Mouse (Mus musculus) heart, embryonic 13.5 days (tissue): ENCODE measurements around the gene Golga7b. TPM values are rescaled to one million over a fixed set of nuclear protein-coding genes. Genes with fewer than 3 reads are reported as not detected.

Experiments used
- microRNA-seq: library from miRNA; unstranded; fragments of <30 nt; microRNA quantifications from one replicate; pipeline ENCODE4, GENCODE M21; 2016
- polyA plus RNA-seq: library from polyadenylated mRNA; unstranded; fragments of >200 nt; fragmentation: Nextera tagmentation; extraction: Ambion mirVana; gene quantifications from 2 replicates; pipeline ENCODE4 v1.2.1, GENCODE M21; 2015

Gene Golga7b
- polyA plus RNA-seq, 1 experiment from 2014 or later: 0.25 TPM

Small RNA genes lying within 50 kb of the gene (microRNA-seq; reads per million reads assigned to microRNA genes)
- gene Gm26339 (not detected), gene Mir3085 (not detected)

Other genes with a start within 250 kb of the Golga7b start
- gene Ankrd2, start 211.6 kb upstream of the Golga7b start, polyA plus RNA-seq: not detected in 2 replicates
- 0.44 and 1.4 TPM in 2 replicates for gene Hoga1, start 202.0 kb upstream of the Golga7b start, polyA plus RNA-seq
- not detected in 2 replicates for gene 4933411K16Rik, start 195.3 kb upstream of the Golga7b start, polyA plus RNA-seq
- gene Morn4, start 161.2 kb upstream of the Golga7b start, polyA plus RNA-seq: 15.2 and 15.3 TPM in 2 replicates
- 14.5 and 16.9 TPM in 2 replicates for gene Pi4k2a, start 157.1 kb upstream of the Golga7b start, polyA plus RNA-seq
- gene Avpi1, start 118.5 kb upstream of the Golga7b start, polyA plus RNA-seq: 30.6 and 34.2 TPM in 2 replicates
- gene Marveld1, start 100.2 kb upstream of the Golga7b start, polyA plus RNA-seq: 7.4 and 7.7 TPM in 2 replicates
- 20.2 and 22.2 TPM in 2 replicates for gene Zfyve27, start 83.6 kb upstream of the Golga7b start, polyA plus RNA-seq
- gene Sfrp5, start 45.3 kb upstream of the Golga7b start, polyA plus RNA-seq: 4.4 and 5.4 TPM in 2 replicates
- gene Crtac1, start 184.2 kb downstream of the Golga7b start, polyA plus RNA-seq: 0.36 and 0.75 TPM in 2 replicates